Mouse (Mus musculus) hindbrain, embryonic 10.5 days (tissue): ENCODE measurements at regions not wholly inside any gene's neighbourhood (a gene's known extent, or its start where the extent isn't known, plus 50 kb on each side); places are given as distances from the start of the nearest gene placed in this dataset.
A peak's percentile ranks its signal among the peaks of the same experiment; 100 is the strongest.

ENCODE experiments used
- DNase-seq: peaks from one replicate; pipeline ENCODE4 v3.0.0-alpha.2; 2017; ENCODE audit warnings: low spot score
- H3K27ac ChIP-seq: fragments of 300-500 bp; sonication (generic); 2 replicates; pipeline ENCODE4 v1.5.1; 2016; ENCODE audit warnings: mild to moderate bottlenecking, moderate library complexity
- H3K27me3 ChIP-seq: fragments of 300-500 bp; sonication (generic); 2 replicates; pipeline ENCODE4 v1.6.1; 2016; ENCODE audit warnings: mild to moderate bottlenecking; ENCODE audit not compliant: poor library complexity, insufficient read depth, severe bottlenecking
- H3K36me3 ChIP-seq: fragments of 300-500 bp; sonication (generic); 2 replicates; pipeline ENCODE4 v1.6.1; 2016; ENCODE audit warnings: mild to moderate bottlenecking, moderate library complexity
- H3K4me1 ChIP-seq: fragments of 300-500 bp; sonication (generic); replicated peaks from 2 replicates; pipeline ENCODE4 v1.6.1; 2016; ENCODE audit warnings: mild to moderate bottlenecking
- H3K4me3 ChIP-seq: fragments of 300-500 bp; sonication (generic); 2 replicates; pipeline ENCODE4 v1.5.1; 2016; ENCODE audit warnings: mild to moderate bottlenecking, moderate library complexity
- H3K9me3 ChIP-seq: fragments of 300-500 bp; sonication (generic); 2 replicates; pipeline ENCODE4 v1.6.1; 2016; ENCODE audit warnings: mild to moderate bottlenecking, moderate library complexity
- WGBS: fragments of 180-500 bp; shearing (Covaris S2); methylation state at CpG from one replicate; pipeline ENCODE4 v1.1.7; 2016; 5-methylcytosine and 5-hydroxymethylcytosine counted together

DNA sequence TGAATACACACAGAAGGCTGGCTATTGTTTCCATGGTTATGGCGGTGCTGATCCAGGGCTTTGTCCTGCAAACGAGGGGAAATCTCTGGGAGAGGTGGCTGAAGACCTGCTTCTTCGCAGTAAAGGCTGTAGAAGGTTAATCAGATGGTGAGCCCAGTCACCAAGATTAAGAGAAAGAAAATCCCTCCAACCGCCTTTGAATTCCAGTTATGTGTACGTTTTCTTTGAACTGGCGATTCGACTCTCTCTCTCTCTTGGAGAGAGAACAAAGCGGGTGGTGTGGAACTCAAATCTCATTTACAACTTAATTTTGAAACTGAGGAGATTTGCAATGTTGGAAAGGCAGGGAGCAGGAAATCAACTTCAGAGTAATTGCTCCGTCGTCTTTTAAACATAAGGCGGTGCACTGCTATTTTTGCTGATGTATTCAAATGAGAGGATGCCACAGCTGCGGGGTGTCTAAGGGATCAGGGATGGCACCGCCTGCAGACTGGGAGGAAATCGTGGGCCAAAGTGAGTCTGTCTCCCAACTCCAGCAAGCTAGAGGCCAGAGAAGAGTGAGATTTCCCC lies 232.7 kb downstream of the Mycn start:
- peak overlapping the region; percentile 16; the same call in 1 of the 2 replicates for H3K4me3 ChIP-seq
- no peaks in the 10 kb centered on the region; the same call in 1 of the 2 replicates for H3K27me3 ChIP-seq
- H3K27ac ChIP-seq: peak overlapping the region; percentile 89
- H3K36me3 ChIP-seq: no peaks in the 10 kb centered on the region; the same call in 1 of the 2 replicates
- peaks cover 33% of the 10 kb centered on the region for H3K4me1 ChIP-seq
- peak; percentile 35 for DNase-seq
- peaks cover 11% of the 10 kb centered on the region; the same call in 1 of the 2 replicates for H3K9me3 ChIP-seq
- 13% methylated on average over 14 of the region's 14 CpGs for WGBS

DNA sequence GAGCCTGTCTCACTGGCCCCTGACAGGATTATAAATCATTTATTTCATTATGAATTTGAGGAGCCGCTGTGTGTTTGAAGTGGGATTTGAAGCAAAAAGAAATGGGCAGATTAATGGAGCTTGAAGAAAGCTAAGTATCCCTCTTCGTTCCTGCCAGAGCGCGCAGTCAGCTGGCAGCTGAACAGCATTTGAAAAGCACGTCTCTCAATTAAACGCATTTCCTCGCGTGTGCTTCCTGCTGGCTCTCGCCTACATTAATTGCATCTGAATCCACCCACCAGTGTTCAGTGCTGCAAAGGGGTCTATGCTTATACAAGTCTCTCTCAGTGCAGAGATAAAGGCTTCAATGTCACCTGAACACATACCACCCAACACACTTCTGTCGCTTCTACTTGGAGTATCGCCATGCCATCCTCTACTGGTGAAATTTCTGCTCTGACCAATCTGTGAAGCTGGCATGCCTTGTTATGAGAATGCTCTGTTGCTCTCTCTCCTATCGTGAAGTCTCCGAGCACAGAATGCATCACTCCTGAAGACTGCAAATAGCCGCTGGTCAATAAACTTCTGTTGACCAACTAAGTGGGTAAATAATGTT lies 235.3 kb downstream of the Mycn start:
- H3K9me3 ChIP-seq: peaks cover 11% of the 10 kb centered on the region; the same call in 1 of the 2 replicates
- H3K27ac ChIP-seq: no peak overlapping the region
- no peak for DNase-seq
- WGBS: 89% methylated on average over 14 of the region's 14 CpGs
- peaks cover 32% of the 10 kb centered on the region for H3K4me1 ChIP-seq
- H3K36me3 ChIP-seq: no peaks in the 10 kb centered on the region; the same call in 1 of the 2 replicates
- no peaks in the 10 kb centered on the region for H3K27me3 ChIP-seq
- H3K4me3 ChIP-seq: no peak overlapping the region

DNA sequence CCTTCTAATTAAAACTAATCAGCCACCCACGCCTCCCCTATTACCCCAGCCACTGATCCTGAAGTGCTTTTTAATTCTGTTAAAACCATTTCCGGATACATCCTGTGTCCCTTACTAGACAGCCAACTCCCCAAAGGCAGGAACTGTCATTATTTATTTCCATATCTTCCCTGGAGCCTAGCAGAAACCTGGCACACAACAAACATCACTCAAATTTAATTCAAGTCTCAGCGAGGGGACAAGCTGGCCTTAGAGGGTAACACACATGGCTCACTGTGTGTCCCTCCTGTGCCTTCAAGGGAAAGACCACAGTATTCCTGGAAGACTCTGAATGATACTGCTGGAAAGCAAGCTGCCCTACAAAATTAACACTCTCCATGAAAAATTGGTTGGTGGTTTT lies 240.0 kb downstream of the Mycn start:
- H3K9me3 ChIP-seq: no peaks in the 10 kb centered on the region
- no peak for DNase-seq
- no peaks in the 10 kb centered on the region for H3K36me3 ChIP-seq
- no peak overlapping the region for H3K4me3 ChIP-seq
- H3K4me1 ChIP-seq: no peaks in the 10 kb centered on the region
- 0 out of 2 replicates have a peak overlapping the region, but pooled peaks have one; percentile 50 for H3K27ac ChIP-seq
- H3K27me3 ChIP-seq: no peaks in the 10 kb centered on the region
- 74% methylated on average over 3 of the region's 3 CpGs for WGBS

- H3K4me3 ChIP-seq: no peak overlapping the region
- no peaks in the 10 kb centered on the region for H3K9me3 ChIP-seq
- H3K36me3 ChIP-seq: no peaks in the 10 kb centered on the region
- H3K27me3 ChIP-seq: 0 out of 2 replicates have a peak, but pooled peaks cover 2% of the 10 kb centered on the region
- DNase-seq: no peak
- no peak overlapping the region for H3K27ac ChIP-seq
- 85% methylated on average over 7 of the region's 7 CpGs for WGBS
- H3K4me1 ChIP-seq: no peaks in the 10 kb centered on the region
Observed at GRCm38 (mm10) chr12:12701060-12701667, 240.6 kb downstream of the Mycn start.

DNA sequence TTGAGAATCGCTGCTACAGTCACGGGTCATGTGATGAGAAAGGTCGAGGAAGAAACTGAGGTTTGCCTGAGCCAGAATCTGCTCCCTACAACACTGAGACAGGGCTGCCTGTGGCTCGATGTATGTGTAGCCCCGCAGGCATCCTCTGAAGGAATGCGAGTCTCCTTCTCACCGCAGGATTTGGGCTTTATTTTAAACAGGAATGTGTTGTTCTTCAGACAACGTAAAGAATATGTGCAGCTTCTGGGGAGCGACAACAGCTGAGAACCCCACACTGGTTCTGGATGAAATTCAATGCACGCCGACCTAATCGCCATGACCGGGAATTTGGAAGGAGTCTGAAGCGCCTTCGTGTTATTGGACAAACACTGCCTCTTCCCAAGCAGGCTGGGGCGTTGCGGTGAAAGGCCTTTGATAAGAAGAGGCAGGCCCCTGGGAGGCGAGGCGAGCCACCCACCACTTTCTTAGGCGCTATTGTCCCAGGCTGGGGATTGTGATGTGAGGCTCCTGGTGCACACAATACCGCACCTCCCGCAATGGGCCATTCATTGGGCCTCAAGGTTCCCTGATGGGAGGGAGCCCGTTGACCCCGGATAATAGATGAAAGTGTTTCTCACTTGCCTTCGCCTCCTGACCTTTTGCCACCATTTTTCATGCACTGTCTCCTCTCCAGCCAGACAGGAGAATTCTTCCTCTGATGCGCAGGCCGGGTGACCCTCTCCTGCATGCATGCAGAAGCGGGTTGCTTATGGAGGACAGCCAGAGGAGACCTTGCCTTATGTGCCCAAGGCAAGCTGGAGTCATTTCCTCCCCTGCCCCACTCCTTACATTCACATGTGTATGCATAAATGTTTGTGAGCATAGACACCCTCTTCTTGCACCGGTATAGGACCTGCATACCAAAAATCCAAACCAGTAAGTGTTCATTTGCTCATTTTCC lies 247.6 kb downstream of the Mycn start:
- Histone ChIP-seq H3K4me1 (peaks cover 38% of the 10 kb centered on the region), H3K27me3 (0 out of 2 replicates have a peak, but pooled peaks cover 18% of the 10 kb centered on the region), H3K9me3 (no peaks in the 10 kb centered on the region), H3K36me3 (no peaks in the 10 kb centered on the region), H3K27ac (peak overlapping the region; percentile 82), H3K4me3 (peak overlapping the region; percentile 37)
- peak; percentile 84 for DNase-seq
- WGBS: 4% methylated on average over 29 of the region's 29 CpGs

- WGBS: 86% methylated on average over 2 of the region's 2 CpGs
- no peaks in the 10 kb centered on the region for H3K9me3 ChIP-seq
- no peak overlapping the region for H3K4me3 ChIP-seq
Observed at GRCm38 (mm10) chr12:12687376-12687775, 254.3 kb downstream of the Mycn start.

GRCm38 (mm10) chr12:12685217-12685522 lies 256.5 kb downstream of the Mycn start:
- no peak overlapping the region for H3K4me3 ChIP-seq
- peaks cover 13% of the 10 kb centered on the region for H3K27me3 ChIP-seq
- 59% methylated on average over 7 of the region's 7 CpGs for WGBS
- H3K4me1 ChIP-seq: peaks cover 47% of the 10 kb centered on the region
- DNase-seq: no peak
- no peaks in the 10 kb centered on the region for H3K9me3 ChIP-seq
- H3K27ac ChIP-seq: peak overlapping the region; percentile 82
- H3K36me3 ChIP-seq: no peaks in the 10 kb centered on the region

More at GRCm38 (mm10) chr12:12687376-12687775, 254.3 kb downstream of the Mycn start:
- H3K36me3 ChIP-seq: no peaks in the 10 kb centered on the region
- peaks cover 33% of the 10 kb centered on the region for H3K4me1 ChIP-seq
- no peak for DNase-seq
- H3K27ac ChIP-seq: no peak overlapping the region
- H3K27me3 ChIP-seq: peaks cover 8% of the 10 kb centered on the region

- H3K9me3 ChIP-seq: no peaks in the 10 kb centered on the region
- peaks cover 13% of the 10 kb centered on the region for H3K27me3 ChIP-seq
- peaks cover 52% of the 10 kb centered on the region for H3K4me1 ChIP-seq
- peak overlapping the region; percentile 82 for H3K27ac ChIP-seq
- WGBS: 40% methylated on average over 16 of the region's 16 CpGs
- peak; percentile 40 for DNase-seq
- H3K4me3 ChIP-seq: 0 out of 2 replicates have a peak overlapping the region, but pooled peaks have one; percentile 16
- no peaks in the 10 kb centered on the region for H3K36me3 ChIP-seq
Observed at GRCm38 (mm10) chr12:12684481-12685216, 257.1 kb downstream of the Mycn start.

DNA sequence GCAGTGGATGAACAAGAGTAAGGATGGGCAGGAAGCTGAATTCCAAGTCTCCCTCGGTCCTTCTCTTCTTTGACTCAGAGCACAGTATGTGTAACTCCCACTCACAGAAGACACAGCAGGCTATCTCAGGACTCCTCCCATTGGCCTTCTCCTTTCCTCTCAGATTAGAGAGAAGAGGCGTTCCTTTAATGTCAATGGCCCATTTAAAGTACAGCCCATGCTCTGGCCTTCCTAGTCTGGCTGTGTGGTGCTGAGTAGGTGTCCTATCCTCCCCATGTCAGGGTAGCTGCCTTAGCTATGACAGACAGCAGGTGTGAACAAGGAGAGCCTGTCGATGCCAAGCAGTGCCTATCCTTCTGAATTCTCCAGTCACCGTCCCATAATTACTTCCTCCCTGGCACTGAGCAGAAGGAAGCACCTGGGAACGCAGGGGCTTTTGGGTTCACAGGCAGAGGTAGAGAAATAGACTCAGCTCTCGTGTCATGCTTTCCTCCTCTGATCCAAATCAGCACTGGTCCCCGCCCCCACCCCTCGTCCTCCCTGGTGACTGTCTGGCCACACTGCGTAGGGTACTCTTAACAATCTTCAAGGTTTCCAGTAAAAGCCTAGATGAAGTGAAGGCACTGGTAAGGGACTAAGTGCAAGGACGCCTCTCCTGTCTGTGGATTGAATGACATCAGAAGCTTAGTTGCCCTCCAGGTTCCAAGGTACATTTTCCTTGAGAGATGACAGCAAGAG lies 257.8 kb downstream of the Mycn start:
- peaks cover 13% of the 10 kb centered on the region for H3K27me3 ChIP-seq
- 54% methylated on average over 10 of the region's 10 CpGs for WGBS
- no peak for DNase-seq
- peak overlapping the region; percentile 82 for H3K27ac ChIP-seq
- H3K4me3 ChIP-seq: no peak overlapping the region
- H3K36me3 ChIP-seq: no peaks in the 10 kb centered on the region
- peaks cover 59% of the 10 kb centered on the region for H3K4me1 ChIP-seq
- no peaks in the 10 kb centered on the region for H3K9me3 ChIP-seq

GRCm38 (mm10) chr12:12681101-12681500 lies 260.6 kb downstream of the Mycn start:
- DNase-seq: peak; percentile 77
- Histone ChIP-seq H3K4me1 (peaks cover 81% of the 10 kb centered on the region), H3K27me3 (peaks cover 13% of the 10 kb centered on the region), H3K4me3 (peak overlapping the region; percentile 44), H3K9me3 (no peaks in the 10 kb centered on the region), H3K27ac (peak overlapping the region; percentile 94), H3K36me3 (no peaks in the 10 kb centered on the region)
- 15% methylated on average over 6 of the region's 6 CpGs for WGBS

- Histone ChIP-seq H3K4me3 (peak overlapping the region; percentile 44), H3K4me1 (peaks cover 80% of the 10 kb centered on the region), H3K36me3 (no peaks in the 10 kb centered on the region), H3K9me3 (no peaks in the 10 kb centered on the region), H3K27me3 (peaks cover 13% of the 10 kb centered on the region), H3K27ac (peak overlapping the region; percentile 94)
- no peak for DNase-seq
- 14% methylated on average over 14 of the region's 14 CpGs for WGBS
Observed at GRCm38 (mm10) chr12:12680371-12680921, 261.3 kb downstream of the Mycn start.
